Comparison of ENCODE assay signal across 18 mouse cellular contexts in the genomic region with DNA sequence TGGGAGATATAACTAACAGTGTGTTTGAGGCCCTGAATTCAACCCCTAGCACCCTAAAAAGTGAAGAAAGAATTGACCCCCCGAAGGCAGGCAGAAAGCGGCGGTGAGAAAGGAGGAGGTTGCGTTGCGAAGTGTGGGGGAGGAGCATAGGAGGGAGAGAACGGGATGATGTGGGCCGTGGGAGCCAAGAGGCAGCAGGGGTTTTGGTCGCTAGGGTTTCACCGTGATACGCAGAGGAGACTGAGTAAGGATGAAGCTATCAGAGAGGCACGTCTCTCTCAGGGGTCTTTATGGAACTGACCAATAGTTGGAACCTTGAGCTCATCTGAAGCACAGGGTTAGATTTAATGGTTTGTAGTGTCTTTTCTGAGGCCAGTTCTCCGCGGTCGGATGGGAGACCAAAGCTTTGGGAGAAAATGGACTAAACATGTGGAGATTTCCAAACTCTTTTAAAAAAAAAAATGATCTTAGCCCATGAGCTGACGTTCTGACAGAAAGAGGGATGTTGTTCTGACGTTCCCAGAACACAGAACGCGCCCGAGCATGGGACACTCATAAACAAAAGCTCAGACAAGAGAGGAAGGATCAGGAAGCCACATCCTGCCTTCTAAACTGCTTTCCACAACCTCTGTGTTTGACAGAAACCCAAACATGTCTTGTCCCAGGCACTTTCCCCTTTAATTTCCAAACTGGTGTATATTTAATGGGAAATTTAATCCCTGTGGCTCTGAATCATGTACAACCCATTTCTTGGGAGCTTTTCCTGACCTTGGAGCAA.
A peak's percentile ranks its signal among the peaks of the same experiment; 100 is the strongest.
DNase-seq lines count a peak whose midpoint lies in the region; ATAC-seq and TF ChIP-seq lines count a peak whose summit lies in the region.
"Had no signal": no experiment of that assay in that cellular context is flagged by ENCODE, and none has a peak within 500 bp of the region (broad histone marks: within the 10 kb centered on the region; RNA-seq: fewer than 3 reads in every experiment).

No protein-coding gene starts in this region.

- H3K4me2 ChIP-seq in hindbrain, embryonic 15.5 days = 0 out of 2 replicates have a peak overlapping the region, but pooled peaks have one; percentile 4
- no peak overlapping the region for H3K4me2 ChIP-seq in hindbrain, embryonic 12.5 days (replicated peaks)
- no peak overlapping the region for H3K4me2 ChIP-seq in lung, postnatal 0 days (replicated peaks; ENCODE audit: low read depth, low read length)
- H3K4me2 ChIP-seq: forebrain, embryonic 12.5 days; hindbrain, embryonic 14.5 days; midbrain, embryonic 12.5 days had no signal

- no peaks in the 10 kb centered on the region for H3K36me3 ChIP-seq in hindbrain, embryonic 15.5 days
- H3K36me3 ChIP-seq in hindbrain, embryonic 12.5 days = no peaks in the 10 kb centered on the region
- H3K36me3 ChIP-seq in lung, postnatal 0 days (ENCODE audit: insufficient read depth, low read length) = no peaks in the 10 kb centered on the region
- H3K36me3 ChIP-seq: forebrain, embryonic 12.5 days; midbrain, embryonic 12.5 days had no signal

- no peak overlapping the region for H3K4me3 ChIP-seq in hindbrain, embryonic 15.5 days
- no peak overlapping the region for H3K4me3 ChIP-seq in hindbrain, embryonic 12.5 days
- no peak overlapping the region for H3K4me3 ChIP-seq in lung, postnatal 0 days (ENCODE audit: low read depth, low read length)
- H3K4me3 ChIP-seq: forebrain, embryonic 12.5 days; midbrain, embryonic 12.5 days had no signal

- no peak for TF ChIP-seq CTCF in lung, postnatal 0 days (IDR thresholded peaks at IDR 0.05)

- no peak for TF ChIP-seq EP300 in lung, postnatal 0 days (IDR thresholded peaks at IDR 0.05)

- H3K9ac ChIP-seq in hindbrain, embryonic 15.5 days = no peak overlapping the region
- H3K9ac ChIP-seq in hindbrain, embryonic 12.5 days = no peak overlapping the region
- no peak overlapping the region for H3K9ac ChIP-seq in lung, postnatal 0 days (replicated peaks; ENCODE audit: low read depth)
- H3K9ac ChIP-seq: forebrain, embryonic 12.5 days; hindbrain, embryonic 14.5 days; liver, postnatal 0 days; midbrain, embryonic 12.5 days had no signal

- 54% methylated on average over 19 of the region's 19 CpGs for WGBS in hindbrain, embryonic 15.5 days
- 61% methylated on average over 19 of the region's 19 CpGs for WGBS in hindbrain, embryonic 12.5 days
- 30% methylated on average over 19 of the region's 19 CpGs for WGBS in lung, postnatal 0 days

- H3K4me1 ChIP-seq in hindbrain, embryonic 15.5 days (replicated peaks) = no peaks in the 10 kb centered on the region
- no peaks in the 10 kb centered on the region for H3K4me1 ChIP-seq in hindbrain, embryonic 12.5 days
- no peaks in the 10 kb centered on the region for H3K4me1 ChIP-seq in lung, postnatal 0 days (ENCODE audit: insufficient read depth, low read depth, low read length)
- H3K4me1 ChIP-seq: forebrain, embryonic 12.5 days had no signal

- no peak for ATAC-seq in hindbrain, embryonic 15.5 days (ENCODE audit: low FRiP score, low read depth)
- ATAC-seq in hindbrain, embryonic 12.5 days (ENCODE audit: low FRiP score) = no peak
- peak; percentile 57 for ATAC-seq in lung, postnatal 0 days
- ATAC-seq: activated CD4-positive, CD25-positive, alpha-beta regulatory T cell, adult 4 months; CD4-positive, CD25-positive, alpha-beta regulatory T cell, adult 4 months; liver, postnatal 0 days had no signal

- no peak overlapping the region for H3K27ac ChIP-seq in hindbrain, embryonic 15.5 days (replicated peaks)
- no peak overlapping the region for H3K27ac ChIP-seq in hindbrain, embryonic 12.5 days
- no peak overlapping the region for H3K27ac ChIP-seq in lung, postnatal 0 days (ENCODE audit: low read length)
- H3K27ac ChIP-seq: forebrain, embryonic 12.5 days; hindbrain, embryonic 14.5 days; midbrain, embryonic 12.5 days had no signal

- peak; percentile 55 for DNase-seq in lung, postnatal 0 days (ENCODE audit: low spot score)
- DNase-seq in lung, postnatal 25 days (ENCODE audit: low spot score) = no peak
- peak; percentile 50 for DNase-seq in kidney, postnatal 14 days
- DNase-seq in left cerebral cortex, adult 9 months (ENCODE audit: low spot score in 2 of 2) = no peak
- DNase-seq in thymus, postnatal 10 days (ENCODE audit: low spot score in 2 of 2) = no peak
- DNase-seq: adrenal gland, postnatal 36 days; cerebellum, postnatal 14 days; left cerebral cortex, postnatal 4 days; liver, postnatal 0 days; right cerebral cortex, postnatal 25 days; thymus, postnatal 36 days had no signal

- H3K9me3 ChIP-seq in hindbrain, embryonic 15.5 days = no peaks in the 10 kb centered on the region
- no peaks in the 10 kb centered on the region for H3K9me3 ChIP-seq in hindbrain, embryonic 12.5 days (replicated peaks)
- no peaks in the 10 kb centered on the region for H3K9me3 ChIP-seq in lung, postnatal 0 days (ENCODE audit: low read length)
- H3K9me3 ChIP-seq: forebrain, embryonic 12.5 days; midbrain, embryonic 12.5 days had no signal

- no peaks in the 10 kb centered on the region for H3K27me3 ChIP-seq in hindbrain, embryonic 15.5 days
- H3K27me3 ChIP-seq in hindbrain, embryonic 12.5 days = no peaks in the 10 kb centered on the region
- no peaks in the 10 kb centered on the region for H3K27me3 ChIP-seq in lung, postnatal 0 days (replicated peaks; ENCODE audit: insufficient read depth, low read length)
- H3K27me3 ChIP-seq: forebrain, embryonic 12.5 days; midbrain, embryonic 12.5 days had no signal

Comparison
In these comparisons a context has a peak if more than half of its experiments do, and no peak if none do; other contexts are left out.
1. DNase-seq: peak in lung, postnatal 0 days (single experiment) and kidney, postnatal 14 days (single experiment); none in lung, postnatal 25 days (single experiment), left cerebral cortex, adult 9 months (0 of 2) and thymus, postnatal 10 days (0 of 2).